Comparison of ENCODE assay signal across 10 mouse cellular contexts in the genomic region with DNA sequence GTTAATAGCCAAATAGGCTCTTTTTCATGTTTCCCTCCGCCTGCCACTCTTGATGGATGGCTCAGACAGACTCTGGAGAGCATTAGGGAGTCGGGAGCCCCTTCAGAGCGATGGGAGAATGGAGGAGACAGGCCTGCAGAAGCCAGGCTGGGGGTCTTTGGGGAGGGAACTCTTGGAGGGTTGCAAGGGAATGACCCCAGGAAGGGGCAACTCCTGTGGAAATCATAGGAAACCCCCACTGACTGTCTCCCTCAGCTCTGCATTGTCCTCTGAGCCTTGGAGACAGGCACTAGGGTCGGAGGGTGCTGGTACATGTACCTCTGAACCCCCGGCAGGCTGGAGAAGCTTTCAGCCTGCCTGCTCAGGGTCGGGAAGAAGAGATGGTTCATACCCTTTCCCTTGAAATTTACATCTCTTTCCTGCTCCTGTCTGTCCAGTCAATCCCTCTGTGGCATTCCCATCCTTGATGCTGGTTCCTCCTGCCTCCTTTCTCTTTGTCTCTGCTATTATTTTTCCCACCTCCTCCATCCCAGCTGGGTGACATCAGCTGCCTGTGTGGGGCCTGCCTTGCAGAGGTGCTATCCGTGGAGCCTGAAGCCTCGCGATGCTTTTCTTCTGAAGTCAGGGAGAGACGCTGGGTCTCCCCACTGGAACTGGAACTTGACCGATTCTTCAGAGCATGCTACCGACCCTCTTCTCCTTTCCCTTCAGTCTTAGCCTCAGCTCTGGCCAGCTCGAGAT. TPM values are rescaled to one million over a fixed set of nuclear protein-coding genes. Genes with fewer than 3 reads are reported as not detected.
DNase-seq lines count a peak whose midpoint lies in the region; ATAC-seq and TF ChIP-seq lines count a peak whose summit lies in the region.
"Had no signal": no experiment of that assay in that cellular context is flagged by ENCODE, and none has a peak within 500 bp of the region (broad histone marks: within the 10 kb centered on the region; RNA-seq: fewer than 3 reads in every experiment).

No protein-coding gene starts in this region.

- no peaks in the 10 kb centered on the region for H3K36me3 ChIP-seq in heart, embryonic 12.5 days
- H3K36me3 ChIP-seq in heart, adult 2 months (ENCODE audit: control insufficient read depth, insufficient read depth, low read length) = no peaks in the 10 kb centered on the region
- no peaks in the 10 kb centered on the region for H3K36me3 ChIP-seq in hindbrain, embryonic 11.5 days (ENCODE audit: control insufficient read depth, insufficient read depth, low read length)
- no peaks in the 10 kb centered on the region for H3K36me3 ChIP-seq in midbrain, embryonic 14.5 days (ENCODE audit: control insufficient read depth, insufficient read depth, low read length)

- H3K27ac ChIP-seq in heart, embryonic 12.5 days (ENCODE audit: poor library complexity, severe bottlenecking) = no peak overlapping the region
- no peak overlapping the region for H3K27ac ChIP-seq in heart, adult 2 months
- H3K27ac ChIP-seq in hindbrain, embryonic 11.5 days (ENCODE audit: low read depth, low read length) = peak overlapping the region; percentile 100
- peak overlapping the region; percentile 100 for H3K27ac ChIP-seq in midbrain, embryonic 14.5 days (replicated peaks; ENCODE audit: low read depth, low read length)
- H3K27ac ChIP-seq: liver, embryonic 14.5 days had no signal

- no peaks in the 10 kb centered on the region for H3K9me3 ChIP-seq in heart, embryonic 12.5 days (replicated peaks)
- no peaks in the 10 kb centered on the region for H3K9me3 ChIP-seq in hindbrain, embryonic 11.5 days (ENCODE audit: control insufficient read depth, low read length)
- no peaks in the 10 kb centered on the region for H3K9me3 ChIP-seq in midbrain, embryonic 14.5 days (ENCODE audit: control insufficient read depth, low read length)

- no peak for TF ChIP-seq POLR2A in heart, adult 2 months (IDR thresholded peaks at IDR 0.05; ENCODE audit: insufficient read depth, low read depth, low read length)

- intact Hi-C loops in heart, adult 2 months (cut with DNase I) = no loop called here

- WGBS in heart, embryonic 12.5 days = 10% methylated on average over 13 of the region's 13 CpGs
- WGBS in heart, adult 2 months = 35% methylated on average over 13 of the region's 13 CpGs
- 2% methylated on average over 13 of the region's 13 CpGs for WGBS in hindbrain, embryonic 11.5 days
- WGBS in midbrain, embryonic 14.5 days = 1% methylated on average over 13 of the region's 13 CpGs

- peak overlapping the region; percentile 44 for H3K4me3 ChIP-seq in heart, embryonic 12.5 days
- no peak overlapping the region for H3K4me3 ChIP-seq in heart, adult 2 months
- no peak overlapping the region for H3K4me3 ChIP-seq in hindbrain, embryonic 11.5 days (ENCODE audit: low read depth, low read length)
- H3K4me3 ChIP-seq in midbrain, embryonic 14.5 days (replicated peaks; ENCODE audit: low read depth, low read length) = no peak overlapping the region; the same call in 1 of the 2 replicates

- no peak for DNase-seq in heart, adult 2 months
- peak; percentile 79 for DNase-seq in MN1 (ENCODE audit: low spot score)
- peak; percentile 82 for DNase-seq in hindbrain, embryonic 11.5 days (ENCODE audit: low spot score)
- peak; percentile 77 for DNase-seq in midbrain, embryonic 14.5 days
- no peak for DNase-seq in cerebellum, postnatal 36 days
- DNase-seq in urinary bladder, postnatal 36 days (ENCODE audit: low spot score in 2 of 2) = no peak
- no peak for DNase-seq in urinary bladder, adult 18-20 months (ENCODE audit: low spot score in 2 of 2)

- no peak for TF ChIP-seq EP300 in heart, adult 2 months (IDR thresholded peaks at IDR 0.05; ENCODE audit: insufficient read depth, low read depth, low read length)

- TF ChIP-seq CTCF in heart, adult 2 months (IDR thresholded peaks at IDR 0.05) = no peak

- H3K4me2 ChIP-seq in heart, embryonic 12.5 days = peak overlapping the region; percentile 86
- peak overlapping the region; percentile 26 for H3K4me2 ChIP-seq in hindbrain, embryonic 11.5 days (replicated peaks; ENCODE audit: low read depth, low read length)
- peak overlapping the region; percentile 54 for H3K4me2 ChIP-seq in midbrain, embryonic 14.5 days (ENCODE audit: low read length)

- H3K4me1 ChIP-seq in heart, embryonic 12.5 days (replicated peaks) = peaks cover 36% of the 10 kb centered on the region
- no peaks in the 10 kb centered on the region for H3K4me1 ChIP-seq in heart, adult 2 months (ENCODE audit: control insufficient read depth, insufficient read depth, low read length)
- H3K4me1 ChIP-seq in hindbrain, embryonic 11.5 days (replicated peaks; ENCODE audit: control insufficient read depth, insufficient read depth, low read length) = peaks cover 40% of the 10 kb centered on the region
- peaks cover 69% of the 10 kb centered on the region for H3K4me1 ChIP-seq in midbrain, embryonic 14.5 days (ENCODE audit: control insufficient read depth, insufficient read depth, low read length)

- no peak for ATAC-seq in heart, embryonic 12.5 days (ENCODE audit: insufficient number of reproducible peaks, low FRiP score)
- peak; percentile 85 for ATAC-seq in hindbrain, embryonic 11.5 days (ENCODE audit: low FRiP score)
- ATAC-seq in midbrain, embryonic 14.5 days (ENCODE audit: low FRiP score, low TSS enrichment) = peak; percentile 75

- peaks cover 27% of the 10 kb centered on the region for H3K27me3 ChIP-seq in heart, embryonic 12.5 days (replicated peaks)
- H3K27me3 ChIP-seq in heart, adult 2 months (ENCODE audit: control insufficient read depth, insufficient read depth, low read length) = 0 out of 2 replicates have a peak, but pooled peaks cover 2% of the 10 kb centered on the region
- H3K27me3 ChIP-seq in hindbrain, embryonic 11.5 days (ENCODE audit: control insufficient read depth, insufficient read depth, low read length) = no peaks in the 10 kb centered on the region
- H3K27me3 ChIP-seq in midbrain, embryonic 14.5 days (ENCODE audit: control insufficient read depth, insufficient read depth, low read length) = no peaks in the 10 kb centered on the region

- no peaks in the 10 kb centered on the region for H3K79me2 ChIP-seq in heart, adult 2 months (replicated peaks; ENCODE audit: control insufficient read depth, insufficient read depth, low read length)

- no peak overlapping the region for H3K9ac ChIP-seq in heart, embryonic 12.5 days
- H3K9ac ChIP-seq in heart, adult 2 months (ENCODE audit: low read depth, low read length) = no peak overlapping the region
- H3K9ac ChIP-seq in hindbrain, embryonic 11.5 days (ENCODE audit: low read depth, low read length) = peak overlapping the region; percentile 63
- peak overlapping the region; percentile 65 for H3K9ac ChIP-seq in midbrain, embryonic 14.5 days (replicated peaks; ENCODE audit: low read length)
- H3K9ac ChIP-seq: liver, embryonic 14.5 days had no signal

RNA-seq across cellular contexts. Expression of a gene that starts 26.8 kb away (rescaled TPM):
- polyA plus RNA-seq in heart, embryonic 12.5 days (2016; fragmentation: Nextera tagmentation; extraction: Ambion mirVana) = 105 TPM in 2 replicates
- 10 to 100 TPM; 35.0 to 36.9 TPM for total RNA-seq in heart, adult 2 months (2021)
- polyA plus RNA-seq in heart, adult 2 months (2012; rRNA removed) = 55.0 and 76.6 TPM in 2 replicates
- polyA plus RNA-seq in hindbrain, embryonic 11.5 days (2014; fragmentation: Nextera tagmentation; extraction: Ambion mirVana) = 49.6 and 62.8 TPM in 2 replicates
- 6.5 and 16.0 TPM in 2 replicates for polyA plus RNA-seq in midbrain, embryonic 14.5 days (2014; fragmentation: Nextera tagmentation; extraction: Ambion mirVana)

RNA-seq across cellular contexts. Expression of a gene that starts 39.8 kb away (rescaled TPM):
- 52.3 and 58.0 TPM in 2 replicates for polyA plus RNA-seq in heart, embryonic 12.5 days (2016; fragmentation: Nextera tagmentation; extraction: Ambion mirVana)
- 10 to 100 TPM; 17.4 to 25.2 TPM for total RNA-seq in heart, adult 2 months (2021)
- 13.8 and 17.5 TPM in 2 replicates for polyA plus RNA-seq in heart, adult 2 months (2012; rRNA removed)
- 95.5 and 98.2 TPM in 2 replicates for polyA plus RNA-seq in hindbrain, embryonic 11.5 days (2014; fragmentation: Nextera tagmentation; extraction: Ambion mirVana)
- 85.2 and 90.2 TPM in 2 replicates for polyA plus RNA-seq in midbrain, embryonic 14.5 days (2014; fragmentation: Nextera tagmentation; extraction: Ambion mirVana)

RNA-seq across cellular contexts. Expression of a gene that starts 46.7 kb away (rescaled TPM):
- 85.8 and 89.7 TPM in 2 replicates for polyA plus RNA-seq in heart, embryonic 12.5 days (2016; fragmentation: Nextera tagmentation; extraction: Ambion mirVana)
- 100 to 1,000 TPM; 395 to 436 TPM for total RNA-seq in heart, adult 2 months (2021)
- polyA plus RNA-seq in heart, adult 2 months (2012; rRNA removed) = 397 and 529 TPM in 2 replicates
- polyA plus RNA-seq in hindbrain, embryonic 11.5 days (2014; fragmentation: Nextera tagmentation; extraction: Ambion mirVana) = 27.9 and 35.2 TPM in 2 replicates
- 40.1 and 46.3 TPM in 2 replicates for polyA plus RNA-seq in midbrain, embryonic 14.5 days (2014; fragmentation: Nextera tagmentation; extraction: Ambion mirVana)

RNA-seq across cellular contexts. Expression of a gene that starts 51.4 kb away (rescaled TPM):
- 0.46 and 0.51 TPM in 2 replicates for polyA plus RNA-seq in heart, embryonic 12.5 days (2016; fragmentation: Nextera tagmentation; extraction: Ambion mirVana)
- total RNA-seq in heart, adult 2 months (2021) = 1 to 10 TPM in 1 of 2 experiments, under 1 TPM in 1; 0.93 to 2.1 TPM
- polyA plus RNA-seq in heart, adult 2 months (2012; rRNA removed) = 0.70 and 2.5 TPM in 2 replicates
- 0.82 and 1.1 TPM in 2 replicates for polyA plus RNA-seq in hindbrain, embryonic 11.5 days (2014; fragmentation: Nextera tagmentation; extraction: Ambion mirVana)
- polyA plus RNA-seq in midbrain, embryonic 14.5 days (2014; fragmentation: Nextera tagmentation; extraction: Ambion mirVana) = 0.16 and 0.24 TPM in 2 replicates
- total RNA-seq: common myeloid progenitor, adult 5-6 weeks had no signal

Comparison
In these comparisons a context has a peak if more than half of its experiments do, and no peak if none do; other contexts are left out.
1. H3K27ac ChIP-seq: peak in hindbrain, embryonic 11.5 days (single experiment) and midbrain, embryonic 14.5 days (single experiment); none in heart, embryonic 12.5 days (single experiment) and heart, adult 2 months (single experiment).
2. H3K4me2 ChIP-seq: peak in every context shown above with its lines; median percentile 86 in heart, embryonic 12.5 days; 54 in midbrain, embryonic 14.5 days; 26 in hindbrain, embryonic 11.5 days.
3. H3K9ac ChIP-seq: peak in hindbrain, embryonic 11.5 days (single experiment) and midbrain, embryonic 14.5 days (single experiment); none in heart, embryonic 12.5 days (single experiment) and heart, adult 2 months (single experiment).
4. DNase-seq: peak in MN1 (single experiment), hindbrain, embryonic 11.5 days (single experiment) and midbrain, embryonic 14.5 days (single experiment); none in heart, adult 2 months (0 of 2), cerebellum, postnatal 36 days (0 of 2), urinary bladder, postnatal 36 days (0 of 2) and urinary bladder, adult 18-20 months (0 of 2).